Mouse (Mus musculus) C2C12 (cell line): Measurements from ENCODE around the gene Uncx.

Source experiments
- CEBPB ChIP-seq: IDR thresholded peaks from one replicate; pipeline ENCODE4 v1.6.1; 2011; ENCODE audit warnings: low read depth, mild to moderate bottlenecking, control low read depth, moderate library complexity
- CTCF ChIP-seq: IDR thresholded peaks from one replicate; pipeline ENCODE4 v1.5.1; 2011; ENCODE audit not compliant: control insufficient read depth, insufficient read depth, insufficient read length
- FOSL1 ChIP-seq: IDR thresholded peaks from one replicate; pipeline ENCODE4 v1.8.0; 2011; ENCODE audit warnings: mild to moderate bottlenecking, low read length; ENCODE audit not compliant: poor library complexity, insufficient read depth, severe bottlenecking
- MAX ChIP-seq: IDR thresholded peaks from one replicate; pipeline ENCODE4 v1.6.1; 2011; ENCODE audit warnings: mild to moderate bottlenecking, control low read depth
- MYOD1 ChIP-seq: IDR thresholded peaks from one replicate; pipeline ENCODE4 v1.6.1; 2011; ENCODE audit warnings: low read depth; ENCODE audit not compliant: control insufficient read depth, insufficient read length
- MYOG ChIP-seq: IDR thresholded peaks from one replicate; pipeline ENCODE4 v1.6.1; 2011; ENCODE audit not compliant: control insufficient read depth, insufficient read length; ENCODE audit errors: extremely low read depth
- USF1 ChIP-seq: IDR thresholded peaks from one replicate; pipeline ENCODE4 v1.6.1; 2011; ENCODE audit warnings: low read depth, mild to moderate bottlenecking, control low read depth, moderate library complexity

GRCm38 (mm10) chr5:139543214-139543613, at the start of gene Uncx:
- TF ChIP-seq CTCF = no peak
- no peak for TF ChIP-seq MAX
- TF ChIP-seq CEBPB = no peak
- no peak for TF ChIP-seq MYOG
- TF ChIP-seq USF1 = no peak
- no peak for TF ChIP-seq MYOD1
- TF ChIP-seq FOSL1 = no peak
